Mouse (Mus musculus): ENCODE measurements around the gene BC107364.
"Not testable (repeated sequence)": the region's sequence is repeated elsewhere in the genome, so short reads cannot be mapped to it uniquely, and the experiment has no call there.

Gene BC107364

GRCm38 (mm10) chr3:96452262-96452661, at the start of gene BC107364:
Gene BC107364, minus strand, starts transcription at chr3:96452306.
- DNase-seq: not testable (repeated sequence)

- DNase-seq: peak; percentile 72
These were observed 49.4 kb upstream of the BC107364 start for GRCm38 (mm10) chr3:96501391-96502115.

- peak; percentile 85 for DNase-seq
These were observed 48.7 kb upstream of the BC107364 start for GRCm38 (mm10) chr3:96500691-96501265.

GRCm38 (mm10) chr3:96500289-96500621, 48.1 kb upstream of the BC107364 start:
- peak; percentile 92 for DNase-seq

GRCm38 (mm10) chr3:96499481-96500288, 47.6 kb upstream of the BC107364 start:
- peak; percentile 80 for DNase-seq

GRCm38 (mm10) chr3:96498476-96499245, 46.6 kb upstream of the BC107364 start:
- DNase-seq: no peak

GRCm38 (mm10) chr3:96497451-96498028, 45.4 kb upstream of the BC107364 start:
- DNase-seq: peak; percentile 83

GRCm38 (mm10) chr3:96496620-96497275, 44.6 kb upstream of the BC107364 start:
- DNase-seq: not testable (repeated sequence)

- no peak for DNase-seq
These were observed 44.1 kb upstream of the BC107364 start for GRCm38 (mm10) chr3:96496216-96496615.

- no peak for DNase-seq
These were observed 43.5 kb upstream of the BC107364 start for GRCm38 (mm10) chr3:96495490-96496210.

- DNase-seq: no peak
These were observed 42.8 kb upstream of the BC107364 start for GRCm38 (mm10) chr3:96494912-96495311.

GRCm38 (mm10) chr3:96494456-96494855, 42.4 kb upstream of the BC107364 start:
- not testable (repeated sequence) for DNase-seq

- DNase-seq: not testable (repeated sequence)
These were observed 37.5 kb upstream of the BC107364 start for GRCm38 (mm10) chr3:96489636-96490035.

GRCm38 (mm10) chr3:96488907-96489629, 37.0 kb upstream of the BC107364 start:
- DNase-seq: not testable (repeated sequence)

- not testable (repeated sequence) for DNase-seq
These were observed 36.3 kb upstream of the BC107364 start for GRCm38 (mm10) chr3:96488290-96488906.

- DNase-seq: no peak
These were observed 35.6 kb upstream of the BC107364 start for GRCm38 (mm10) chr3:96487596-96488289.

- DNase-seq: not testable (repeated sequence)
These were observed 34.9 kb upstream of the BC107364 start for GRCm38 (mm10) chr3:96486828-96487559.

- not testable (repeated sequence) for DNase-seq
These were observed 34.1 kb upstream of the BC107364 start for GRCm38 (mm10) chr3:96486064-96486827.

Measured in right cerebral cortex, adult 18-20 months (tissue).